Mouse (Mus musculus): Measurements from ENCODE around the gene Abhd10.

DNA sequence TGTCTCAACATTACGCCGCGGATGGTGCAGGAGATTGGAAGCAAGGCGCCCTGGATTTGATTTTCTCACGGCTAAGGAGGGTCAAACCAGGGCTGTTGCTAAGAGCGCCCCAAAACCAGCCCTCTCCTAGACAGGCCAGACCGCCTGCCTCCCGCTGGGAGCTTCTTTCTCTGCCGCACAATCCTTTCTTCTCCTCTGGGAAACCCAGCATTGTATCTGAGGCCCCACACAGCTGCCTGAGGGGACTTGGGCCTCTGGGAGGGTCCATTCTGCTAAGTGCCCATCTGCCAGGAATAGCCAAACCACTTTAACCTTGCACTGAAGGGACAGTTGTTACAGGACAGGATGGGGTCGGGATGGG, 18.0 kb downstream of the Abhd10 start:
- TF ChIP-seq POLR2A (IDR thresholded peaks at IDR 0.05; ENCODE audit: control insufficient read depth, low read depth, low read length) (no peak), CTCF (IDR thresholded peaks at IDR 0.05; ENCODE audit: control insufficient read depth, insufficient read depth, insufficient replicate concordance, low read depth, low read length) (no peak)
